Mouse (Mus musculus) spleen, postnatal 36 days (tissue): ENCODE measurements around the gene Gm17332.
"Not testable (repeated sequence)": the region's sequence is repeated elsewhere in the genome, so short reads cannot be mapped to it uniquely, and the experiment has no call there.

Experiments
- DNase-seq, 2 experiments: peaks; one replicate each; pipeline ENCODE4 v3.0.0; 2022; ENCODE audit warnings: low spot score in 2 of 2, mixed read lengths in 1 of 2

The Gm17332 gene

DNA sequence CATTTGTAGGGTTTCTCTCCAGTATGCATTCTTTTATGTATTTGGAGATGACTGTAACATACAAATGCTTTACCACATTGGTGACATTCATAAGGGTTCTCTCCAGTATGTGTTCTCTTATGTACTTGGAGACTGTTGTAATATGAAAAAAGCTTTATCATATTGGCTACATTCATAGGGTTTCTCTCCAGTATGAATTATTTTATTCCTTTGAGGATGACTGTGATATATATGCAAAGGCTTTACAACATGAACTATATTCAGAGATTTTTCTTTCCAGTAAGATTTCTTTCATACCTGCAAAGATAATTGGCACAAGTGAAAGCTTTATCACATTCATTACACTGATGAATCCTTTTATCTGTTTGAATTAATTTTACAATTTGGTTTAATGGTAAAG is at the start of gene Gm17332:
Gene Gm17332 (minus strand): TSS at position 101 of the 400 bp plus-strand sequence.
- DNase-seq: no peak

DNA sequence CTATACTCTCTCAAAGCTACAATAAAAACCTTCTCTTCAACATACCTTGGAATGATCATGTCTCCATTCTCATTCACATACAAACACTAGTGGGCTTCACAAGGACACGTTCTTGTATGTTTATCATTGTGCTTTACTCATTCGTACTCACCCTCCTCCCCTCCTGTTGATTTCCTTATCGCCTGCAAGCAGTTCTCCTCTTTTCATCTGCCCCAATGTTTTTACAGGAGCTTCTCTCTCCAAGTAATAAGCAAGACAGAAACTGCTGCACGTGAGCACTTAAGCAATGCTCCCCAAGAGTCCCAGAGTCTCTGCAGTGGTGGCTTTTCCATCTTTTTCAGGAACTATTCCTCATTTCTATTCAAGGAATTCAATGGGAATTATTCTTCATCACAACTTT is 47.7 kb upstream of the Gm17332 start:
- no peak for DNase-seq

DNA sequence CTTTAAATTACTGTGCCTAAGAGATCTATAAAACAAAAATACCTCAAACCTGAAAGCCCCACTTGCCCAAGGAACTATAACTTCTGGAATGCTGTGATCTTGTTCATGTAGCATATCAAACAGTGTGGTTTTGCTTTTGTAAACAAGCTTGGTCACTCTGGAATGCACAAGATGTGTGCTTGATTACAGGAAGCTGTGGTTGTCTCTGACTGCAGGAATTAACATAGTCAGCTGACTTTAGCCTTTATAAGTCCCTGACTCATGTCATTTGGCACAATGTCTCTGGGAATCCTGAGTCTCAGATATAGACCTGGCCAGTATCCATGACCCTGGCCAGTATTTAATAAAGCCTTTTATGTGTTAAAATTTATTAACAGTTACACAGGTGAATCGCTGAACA is 43.1 kb upstream of the Gm17332 start:
- no peak for DNase-seq

DNA sequence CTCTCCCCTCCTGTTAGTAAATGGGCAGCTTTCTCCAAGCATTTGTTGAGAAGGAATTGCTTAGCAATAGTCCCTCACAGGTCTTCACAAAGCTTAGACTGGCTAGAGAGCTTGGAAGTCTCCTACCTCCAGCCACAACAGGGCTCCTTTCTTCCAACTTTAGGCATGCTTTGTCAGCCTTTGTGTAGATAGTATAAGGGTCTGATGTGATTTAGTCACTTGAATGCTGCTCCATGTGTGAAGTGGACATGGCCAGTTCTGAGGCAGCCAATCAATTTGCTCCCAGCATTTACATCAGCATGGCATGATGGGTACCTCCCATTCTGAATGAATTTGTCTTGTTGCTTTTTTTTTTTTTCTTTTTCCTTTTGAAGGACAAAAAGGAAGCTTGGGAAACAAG is 35.7 kb upstream of the Gm17332 start:
- no peak for DNase-seq

DNA sequence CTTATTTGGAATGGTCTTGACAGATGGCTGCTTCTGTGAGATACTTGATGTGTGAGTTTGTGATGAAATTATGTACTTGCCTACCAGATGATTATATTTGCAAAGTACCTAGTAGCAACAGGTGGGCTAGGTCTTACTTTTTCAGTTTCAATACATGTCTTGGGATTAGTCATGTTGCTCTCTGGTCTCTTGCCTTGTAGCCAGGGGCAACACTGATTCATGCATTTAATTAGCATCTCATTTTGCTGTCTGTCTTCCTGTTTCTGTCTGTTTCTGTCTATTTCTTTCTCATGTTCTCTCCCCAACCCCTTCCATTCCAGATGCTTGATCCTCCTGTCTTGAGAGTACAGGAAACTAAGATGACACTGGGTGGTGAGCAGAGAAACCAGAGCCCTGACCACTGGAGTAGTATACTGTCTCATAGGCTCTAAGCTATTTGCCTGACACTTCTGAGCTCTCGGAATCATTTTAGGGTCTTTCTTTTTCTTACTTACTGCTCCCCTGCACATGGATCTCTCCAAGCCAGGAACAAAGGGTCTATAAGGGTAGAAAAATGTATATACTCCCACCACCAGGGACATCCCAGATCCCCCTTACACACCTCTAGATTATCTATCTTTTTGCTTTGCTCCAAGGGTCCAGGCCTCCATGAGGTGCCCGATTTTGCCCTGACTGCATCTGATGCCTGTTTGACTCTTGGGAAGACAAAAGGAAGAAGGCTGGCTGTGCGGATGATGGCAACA is 13.5 kb upstream of the Gm17332 start:
- no peak for DNase-seq

DNA sequence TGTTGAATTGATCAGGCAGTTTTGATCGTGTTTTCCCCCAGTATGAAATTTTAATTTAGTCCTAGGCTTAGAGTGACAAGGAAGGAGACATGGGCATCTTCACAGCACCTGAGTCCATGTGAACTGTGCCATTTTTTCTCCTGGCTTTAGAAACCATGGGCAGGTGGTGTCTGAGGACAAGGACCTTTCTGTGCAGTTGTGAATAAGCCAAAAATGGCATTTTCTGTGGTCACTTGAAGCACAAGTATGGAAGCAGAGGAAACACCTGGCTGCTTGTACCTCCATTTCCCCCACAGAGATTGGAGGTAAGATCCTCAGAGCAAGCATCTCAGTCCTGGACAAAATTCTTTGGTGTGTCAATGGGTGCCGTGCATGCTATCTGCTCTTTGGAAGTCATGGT is 12.5 kb upstream of the Gm17332 start:
- no peak for DNase-seq

DNA sequence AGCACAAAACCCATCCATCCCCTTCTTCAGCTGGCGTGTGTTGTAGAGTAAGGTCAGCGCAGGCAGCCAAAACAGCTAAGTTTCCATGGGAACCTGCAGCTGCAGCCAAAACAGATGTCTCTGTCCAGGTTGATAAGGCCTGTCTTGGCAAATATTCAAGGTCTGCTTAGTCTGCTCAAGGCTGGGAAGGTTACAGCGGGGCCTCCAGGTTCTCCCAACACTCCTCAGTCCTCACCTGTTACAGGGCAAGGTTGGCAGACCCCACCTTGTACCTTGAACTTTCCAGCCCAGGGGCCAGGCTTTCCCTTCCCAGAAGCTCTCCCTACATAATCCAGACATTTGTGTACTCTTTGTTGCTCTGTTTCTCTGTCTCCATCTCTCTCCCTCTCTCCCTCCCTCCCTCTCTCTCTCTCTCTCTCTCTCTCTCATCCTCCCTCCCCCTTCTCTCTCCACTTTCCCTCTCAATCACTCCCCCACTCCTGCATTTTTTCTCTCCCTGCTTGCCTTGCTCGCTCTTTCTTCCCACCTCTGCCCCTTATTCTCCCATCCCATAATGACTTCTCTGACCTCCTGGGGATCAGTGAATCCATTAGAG is 12.1 kb downstream of the Gm17332 start:
- DNase-seq: peak; percentile 47 to 70

DNA sequence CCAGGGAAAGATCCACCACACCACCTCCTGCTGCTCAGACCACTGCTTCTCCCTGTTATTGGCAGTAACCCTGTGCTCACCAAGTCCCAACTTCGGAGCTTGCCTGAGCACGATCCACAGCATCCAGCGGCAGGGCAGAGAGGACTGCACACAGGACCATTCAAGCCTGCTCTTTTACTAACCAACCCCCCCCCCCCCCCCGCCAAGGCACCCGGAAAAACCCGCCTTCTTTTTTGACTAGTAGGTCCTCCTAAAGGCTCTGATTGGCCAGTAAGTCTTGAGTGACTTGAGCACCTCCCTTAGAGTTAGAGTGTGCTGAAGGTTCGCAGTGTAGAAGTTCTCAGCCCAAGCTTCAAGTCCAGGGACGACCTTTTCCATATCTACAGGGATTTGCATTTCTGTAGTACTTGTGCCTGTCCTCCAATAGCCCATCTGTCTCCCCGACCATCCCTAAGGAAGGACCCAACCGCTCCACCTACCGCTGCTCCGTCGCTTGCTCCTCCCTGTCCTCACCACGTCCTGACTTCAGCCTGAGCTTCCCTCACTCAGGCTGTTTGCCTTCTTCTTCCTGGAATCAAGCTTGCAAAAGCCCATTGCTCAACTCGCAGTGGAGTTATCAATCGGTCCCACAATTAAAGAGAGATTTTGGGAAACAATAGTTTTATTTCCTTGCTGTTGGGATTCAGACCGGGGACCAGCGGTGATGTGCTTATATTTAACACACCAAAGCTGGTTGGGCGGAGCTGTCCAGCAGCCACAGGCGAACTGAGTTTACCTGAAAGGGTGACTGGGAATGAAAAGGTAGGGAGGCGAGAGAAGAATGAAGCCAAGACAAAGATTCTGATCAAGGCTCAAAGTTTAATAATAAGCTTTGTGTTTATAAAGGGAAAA is 12.9 kb downstream of the Gm17332 start:
- peak in 1 of 2 experiments; percentile 11 for DNase-seq

DNA sequence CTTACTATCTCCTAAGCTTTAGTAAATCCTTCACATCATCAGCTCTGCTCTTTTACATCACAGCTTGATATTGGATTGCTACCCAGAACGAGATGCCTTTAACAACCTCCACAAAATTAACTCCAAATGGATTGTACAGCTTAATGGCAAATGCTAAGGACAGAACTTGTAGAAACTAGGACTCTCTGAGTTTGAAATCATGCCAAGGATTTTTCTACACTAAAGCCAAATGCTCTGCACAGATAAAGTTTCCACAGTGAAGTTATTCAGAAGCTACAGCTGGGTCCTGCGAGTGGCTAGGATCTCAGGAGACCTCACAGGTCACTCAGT is 13.5 kb downstream of the Gm17332 start:
- DNase-seq: no peak

DNA sequence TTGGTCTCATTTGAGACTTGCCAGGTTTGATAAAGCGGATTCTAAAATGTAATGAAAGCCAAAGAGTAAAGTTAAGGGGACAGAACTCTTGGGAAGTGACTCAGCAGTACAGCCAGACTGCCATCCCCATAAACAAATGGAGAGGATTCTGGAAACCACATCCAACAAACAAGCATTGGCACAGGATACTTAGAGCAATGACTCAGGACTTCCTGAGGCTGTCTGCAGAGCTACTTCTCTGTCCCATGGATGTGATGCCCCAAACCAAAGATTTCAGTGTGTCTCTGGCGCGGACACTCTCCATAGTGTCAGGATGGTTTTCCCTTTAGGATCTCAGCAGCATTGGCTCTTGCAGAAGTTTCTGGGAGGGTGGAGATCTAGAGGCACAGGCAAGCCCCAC is 25.2 kb downstream of the Gm17332 start:
- DNase-seq: no peak

DNA sequence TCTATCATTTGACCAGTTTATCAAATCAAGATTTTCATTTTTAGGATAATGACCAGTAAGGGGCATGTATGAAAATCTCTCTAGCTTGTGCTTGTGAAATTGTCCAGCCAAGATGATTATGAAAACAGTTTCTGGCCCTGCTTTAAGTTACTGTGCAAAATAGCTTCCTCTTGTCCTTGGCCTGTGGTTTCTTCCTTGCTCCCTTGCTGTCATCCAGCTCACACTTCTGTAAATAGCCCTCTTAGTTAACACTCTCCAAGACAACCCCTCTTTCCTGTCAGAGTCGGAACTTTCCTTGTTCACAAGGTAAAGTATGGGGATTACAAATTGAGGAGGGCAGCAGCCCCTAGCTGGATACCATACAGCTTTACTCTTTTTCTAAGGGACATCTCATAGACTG is 43.9 kb downstream of the Gm17332 start:
- DNase-seq: not testable (repeated sequence)

DNA sequence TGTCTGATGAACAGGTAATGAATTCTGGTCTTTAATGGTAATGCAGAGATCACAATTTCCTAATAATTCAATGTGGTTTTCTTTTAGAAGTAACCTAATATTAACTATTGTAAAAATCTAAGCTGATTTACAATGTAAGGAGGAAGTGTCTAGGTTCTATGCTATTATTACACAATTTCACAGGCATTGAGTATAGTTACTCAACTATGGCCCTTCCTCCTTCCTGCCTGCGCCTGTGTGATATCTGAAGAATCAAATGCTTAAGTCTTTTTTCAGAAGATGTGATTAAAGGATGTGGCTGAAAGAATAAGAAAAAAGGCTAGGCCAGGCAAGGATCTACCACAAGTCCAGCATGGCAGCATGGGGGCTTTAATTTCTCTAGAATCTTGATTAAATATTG is 47.4 kb downstream of the Gm17332 start:
- DNase-seq: not testable (repeated sequence)

DNA sequence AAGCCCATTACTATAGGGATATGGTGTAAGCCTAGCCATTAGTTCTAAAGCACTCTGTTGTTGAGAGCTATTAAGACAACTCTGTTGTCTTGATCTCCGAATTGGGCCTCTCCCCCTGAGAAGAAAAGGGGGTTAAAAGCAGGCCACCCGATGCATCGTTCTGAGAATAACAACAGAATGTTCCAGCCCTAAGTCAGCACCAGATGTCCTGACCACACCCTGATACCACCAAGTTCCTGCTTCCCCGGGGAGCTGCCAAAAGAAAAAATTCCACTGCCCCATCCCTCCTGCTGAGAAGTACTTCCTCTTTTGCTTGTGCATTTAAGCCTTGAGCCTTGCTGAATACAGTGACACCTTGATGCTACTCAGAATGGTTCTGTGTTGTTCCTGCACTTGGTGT is 48.5 kb downstream of the Gm17332 start:
- not testable (repeated sequence) for DNase-seq
